Mouse (Mus musculus) thymus, adult 2 months (tissue): ENCODE results near the gene Arhgap21. TPM values are rescaled to one million over a fixed set of nuclear protein-coding genes. Genes with fewer than 3 reads are reported as not detected.

Source experiments
- DNase-seq: peaks from one replicate; pipeline ENCODE4 v3.0.0; 2021
- H3K27ac ChIP-seq: fragments of 200-500 bp; 2 replicates; pipeline ENCODE4 v1.5.1; 2012; ENCODE audit warnings: low read length, control low read depth; ENCODE audit not compliant: control insufficient read depth, insufficient read depth
- H3K27me3 ChIP-seq: fragments of 200-500 bp; 2 replicates; pipeline ENCODE4 v1.6.1; 2012; ENCODE audit warnings: mild to moderate bottlenecking, low read length, moderate library complexity, mixed read lengths; ENCODE audit not compliant: control insufficient read depth, insufficient read depth
- H3K36me3 ChIP-seq: fragments of 200-500 bp; 2 replicates; pipeline ENCODE4 v1.6.1; 2012; ENCODE audit warnings: mild to moderate bottlenecking, low read length, moderate library complexity; ENCODE audit not compliant: control insufficient read depth, insufficient read depth
- H3K4me1 ChIP-seq: fragments of 200-500 bp; replicated peaks from 2 replicates; pipeline ENCODE4 v1.6.1; 2012; ENCODE audit warnings: low read length; ENCODE audit not compliant: control insufficient read depth, insufficient read depth
- H3K4me3 ChIP-seq: fragments of 200-500 bp; 2 replicates; pipeline ENCODE4 v1.5.1; 2012; ENCODE audit warnings: mild to moderate bottlenecking, low read length, control low read depth, moderate library complexity; ENCODE audit not compliant: control insufficient read depth, insufficient read depth
- CTCF ChIP-seq: fragments of 200-500 bp; IDR thresholded peaks from 2 replicates; pipeline ENCODE4 v1.5.1; 2012; ENCODE audit warnings: mild to moderate bottlenecking, control low read depth, low read length, moderate library complexity, borderline replicate concordance; ENCODE audit not compliant: control insufficient read depth, poor library complexity, insufficient read depth; ENCODE audit errors: extremely low read depth
- POLR2A ChIP-seq: fragments of 200-500 bp; IDR thresholded peaks from 2 replicates; pipeline ENCODE4 v1.6.1; 2012; ENCODE audit warnings: mild to moderate bottlenecking, low read length, control low read depth, moderate library complexity; ENCODE audit not compliant: control insufficient read depth, poor library complexity, insufficient read depth; ENCODE audit errors: extremely low read depth
- WGBS: fragments of 180-500 bp; shearing (Covaris S2); methylation state at CpG from one replicate; pipeline ENCODE4 v1.1.7; 2018; 5-methylcytosine and 5-hydroxymethylcytosine counted together
- polyA plus RNA-seq: library from polyadenylated mRNA; depleted of rRNA; stranded (reverse); fragments of >200 nt; gene quantifications from 2 replicates; pipeline ENCODE4 v1.2.3, GENCODE M21; 2012

Gene Arhgap21
- polyA plus RNA-seq, 1 experiment, result 5.3 TPM

DNA sequence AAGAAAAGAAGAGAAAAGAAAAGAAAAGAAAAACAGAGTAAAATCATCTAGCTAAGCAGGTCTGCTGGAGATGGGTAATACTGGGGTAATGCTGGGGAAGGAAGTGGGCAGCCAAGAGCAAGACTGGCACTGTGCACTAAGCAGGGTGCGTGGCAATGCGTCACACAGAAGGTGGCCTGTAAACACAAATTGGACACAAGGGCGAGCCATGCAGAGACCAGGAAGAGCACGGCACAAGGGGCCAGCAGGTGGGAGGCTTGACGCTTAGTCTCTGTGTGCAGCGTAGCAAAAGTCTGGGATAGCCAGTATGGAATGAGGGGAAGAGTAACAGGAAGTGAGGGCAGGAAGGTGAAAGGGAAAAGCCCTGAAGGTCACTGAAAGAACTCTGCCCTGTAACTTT lies 6.9 kb downstream of the Arhgap21 start:
- Histone ChIP-seq H3K36me3 (no peaks in the 10 kb centered on the region), H3K27ac (no peak overlapping the region), H3K27me3 (no peaks in the 10 kb centered on the region), H3K4me1 (peaks cover 11% of the 10 kb centered on the region), H3K4me3 (0 out of 2 replicates have a peak overlapping the region, but pooled peaks have one; percentile 9)
- 24% methylated on average over 6 of the region's 6 CpGs for WGBS
- DNase-seq, result no peak
- TF ChIP-seq CTCF, result no peak
- no peak for TF ChIP-seq POLR2A

DNA sequence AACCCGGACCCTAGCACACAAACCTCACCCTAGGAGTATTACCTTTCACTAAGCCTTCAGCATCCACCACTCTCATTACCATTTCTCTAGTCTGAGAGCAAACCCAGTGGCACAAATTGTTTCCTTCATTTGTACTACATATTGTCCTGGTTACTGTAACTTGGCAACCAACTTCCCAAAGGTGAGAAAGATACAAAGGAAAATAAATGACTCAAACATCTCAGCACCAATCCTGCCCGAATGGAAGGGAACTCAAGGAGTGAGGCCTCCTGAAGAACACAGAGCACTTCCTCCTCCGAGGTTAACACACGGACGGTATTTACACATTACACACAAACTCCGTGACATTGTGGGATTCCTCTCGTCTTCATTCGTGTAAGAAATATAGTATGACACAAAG lies 7.4 kb downstream of the Arhgap21 start:
- Histone ChIP-seq H3K27ac (no peak overlapping the region), H3K36me3 (no peaks in the 10 kb centered on the region), H3K27me3 (no peaks in the 10 kb centered on the region), H3K4me1 (peaks cover 11% of the 10 kb centered on the region), H3K4me3 (no peak overlapping the region)
- no peak for DNase-seq
- WGBS, result 26% methylated on average over 8 of the region's 8 CpGs
- no peak for TF ChIP-seq POLR2A
- no peak for TF ChIP-seq CTCF

DNA sequence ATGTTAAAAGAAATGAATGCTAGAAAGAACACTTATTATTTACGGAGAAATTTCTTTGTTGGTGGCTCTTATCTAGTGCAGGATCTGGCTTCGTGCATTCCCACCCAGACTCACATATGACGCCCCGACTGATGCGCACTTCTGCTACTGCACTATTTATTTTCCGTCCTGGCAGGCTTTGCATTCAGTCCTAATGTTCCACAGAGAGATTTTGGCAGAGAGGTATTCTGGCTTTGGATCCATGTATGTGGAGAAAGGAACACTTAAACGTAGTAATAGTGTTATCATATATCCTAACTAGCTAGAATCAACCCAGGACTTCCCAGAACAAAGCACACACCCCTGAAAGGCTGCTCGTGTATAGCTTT lies 8.0 kb downstream of the Arhgap21 start:
- Histone ChIP-seq H3K27me3 (no peaks in the 10 kb centered on the region), H3K4me3 (no peak overlapping the region), H3K4me1 (peaks cover 11% of the 10 kb centered on the region), H3K27ac (no peak overlapping the region), H3K36me3 (no peaks in the 10 kb centered on the region)
- no peak for TF ChIP-seq CTCF
- TF ChIP-seq POLR2A, result no peak
- no peak for DNase-seq
- WGBS, result 77% methylated on average over 8 of the region's 8 CpGs

DNA sequence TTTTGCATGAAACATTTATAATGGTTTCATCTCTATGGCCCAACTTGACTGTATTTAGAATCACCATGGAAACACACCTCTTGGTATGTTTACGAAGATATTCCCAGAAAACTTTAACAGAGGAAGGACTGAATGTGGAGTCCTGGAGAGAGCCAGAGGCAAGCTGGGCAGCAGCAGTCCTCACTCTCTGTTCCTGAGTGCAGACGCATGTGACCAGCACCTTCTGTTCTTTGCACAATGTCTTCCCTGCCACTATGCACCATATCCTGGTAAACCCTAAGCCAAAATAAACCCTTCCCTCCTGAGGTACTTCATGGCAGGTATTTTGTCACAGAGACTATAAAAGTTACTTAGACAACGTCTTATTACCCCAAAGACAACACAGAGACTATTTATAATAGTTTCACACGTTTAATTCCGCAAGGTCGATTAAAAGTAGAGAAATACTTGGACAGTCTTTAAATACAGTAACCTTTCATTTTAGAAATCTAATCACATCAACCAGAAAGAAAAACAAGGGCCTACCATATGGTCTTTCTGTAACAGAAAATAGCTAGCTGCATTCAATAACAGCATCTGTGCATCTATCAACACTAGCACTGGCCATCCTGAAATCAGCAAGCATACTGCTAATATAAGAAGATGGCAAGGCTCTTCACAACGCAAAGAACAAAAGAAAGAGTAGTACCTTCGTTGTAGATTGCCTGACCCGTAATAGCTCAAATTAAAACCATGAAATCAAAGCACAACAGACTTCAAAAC lies 8.6 kb downstream of the Arhgap21 start:
- no peak overlapping the region for H3K27ac ChIP-seq
- TF ChIP-seq CTCF (no peak), POLR2A (no peak)
- DNase-seq, result no peak
- peaks cover 11% of the 10 kb centered on the region for H3K4me1 ChIP-seq
- 92% methylated on average over 9 of the region's 9 CpGs for WGBS
- H3K4me3 ChIP-seq, result no peak overlapping the region
- H3K36me3 ChIP-seq, result no peaks in the 10 kb centered on the region
- no peaks in the 10 kb centered on the region for H3K27me3 ChIP-seq

DNA sequence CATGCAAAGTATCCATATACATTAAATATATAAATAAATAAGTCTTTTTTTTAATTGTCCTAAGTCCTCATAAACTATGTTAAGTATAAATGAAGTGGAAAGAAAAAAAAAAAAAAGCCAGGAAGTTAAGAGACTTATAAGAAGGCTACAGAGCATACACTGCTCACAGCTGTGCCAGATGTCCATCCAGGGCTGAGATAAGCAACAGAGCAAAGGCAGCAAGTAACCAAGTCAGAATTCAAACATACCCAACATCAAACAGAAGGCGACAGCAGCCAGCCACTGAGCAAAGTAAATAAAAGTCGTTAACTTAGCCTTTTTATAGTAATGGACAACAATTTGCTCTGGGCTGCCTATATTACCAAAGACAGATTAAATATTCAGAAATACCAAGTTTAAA lies 9.6 kb downstream of the Arhgap21 start:
- WGBS, result 57% methylated on average over 2 of the region's 2 CpGs

DNA sequence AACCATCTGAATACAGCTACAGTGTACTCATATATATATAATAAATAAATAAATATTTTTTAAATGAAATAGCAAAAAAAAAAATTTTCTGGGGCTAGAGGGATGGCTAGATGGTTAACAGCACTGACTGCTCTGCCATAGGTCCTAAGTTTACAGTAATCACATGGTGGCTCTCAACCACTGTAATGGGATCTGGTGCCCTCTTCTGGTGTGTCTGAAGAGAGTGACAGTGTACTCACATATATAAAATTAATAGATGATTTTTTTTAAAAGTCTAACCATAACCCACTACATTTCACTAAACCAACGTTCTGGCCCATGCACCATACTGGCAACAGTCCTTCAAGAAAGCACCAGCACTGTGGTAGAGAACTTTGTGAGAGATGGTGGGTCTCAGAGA lies 10.7 kb downstream of the Arhgap21 start:
- Histone ChIP-seq H3K27me3 (no peaks in the 10 kb centered on the region), H3K27ac (no peak overlapping the region), H3K4me3 (no peak overlapping the region), H3K36me3 (no peaks in the 10 kb centered on the region), H3K4me1 (peaks cover 8% of the 10 kb centered on the region)
- no peak for DNase-seq
- no peak for TF ChIP-seq POLR2A
- TF ChIP-seq CTCF, result no peak
- 94% methylated on average over 1 of the region's 1 CpGs for WGBS

More for the DNA sequence above, 9.6 kb downstream of the Arhgap21 start:
- Histone ChIP-seq H3K4me1 (peaks cover 11% of the 10 kb centered on the region), H3K27ac (no peak overlapping the region), H3K36me3 (no peaks in the 10 kb centered on the region), H3K4me3 (no peak overlapping the region), H3K27me3 (no peaks in the 10 kb centered on the region)
- no peak for TF ChIP-seq POLR2A
- TF ChIP-seq CTCF, result no peak
- no peak for DNase-seq

DNA sequence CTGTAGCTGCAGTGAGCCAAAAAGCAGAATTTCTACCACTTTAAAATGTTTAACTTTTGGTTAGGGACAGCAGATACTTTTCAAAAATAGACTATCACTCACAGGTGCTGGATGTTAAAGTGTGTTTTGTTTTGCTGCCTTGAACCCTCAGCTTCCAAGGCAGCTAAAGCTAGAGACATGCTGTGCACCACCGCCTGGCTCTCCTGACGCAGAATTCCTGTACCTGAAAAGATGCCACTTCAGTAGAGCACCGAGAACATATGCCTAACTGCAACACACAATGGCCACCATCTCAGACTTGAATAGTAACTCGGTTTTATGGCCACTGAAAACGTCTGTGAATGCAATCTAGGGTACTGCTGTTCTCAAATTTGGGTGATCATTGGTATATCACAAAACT lies 12.0 kb downstream of the Arhgap21 start:
- Histone ChIP-seq H3K27ac (no peak overlapping the region), H3K4me1 (peaks cover 2% of the 10 kb centered on the region; the same call in 1 of the 2 replicates), H3K36me3 (no peaks in the 10 kb centered on the region), H3K4me3 (no peak overlapping the region), H3K27me3 (no peaks in the 10 kb centered on the region)
- no peak for TF ChIP-seq CTCF
- TF ChIP-seq POLR2A, result no peak
- 93% methylated on average over 5 of the region's 5 CpGs for WGBS
- DNase-seq, result no peak
